Mouse (Mus musculus) MEL (cell line): ENCODE measurements at regions not wholly inside any gene's neighbourhood (a gene's known extent, or its start where the extent isn't known, plus 50 kb on each side); places are given as distances from the start of the nearest gene placed in this dataset.
A peak's percentile ranks its signal among the peaks of the same experiment; 100 is the strongest.

Experiments used
- DNase-seq: peaks from one replicate; pipeline ENCODE4 v3.0.0; 2011; ENCODE audit warnings: low read depth, low spot score
- H3K27ac ChIP-seq: 2 replicates; pipeline ENCODE4 v1.5.1; 2012; ENCODE audit warnings: low read depth, mild to moderate bottlenecking, control low read depth, low read length, moderate library complexity; ENCODE audit not compliant: control insufficient read depth
- H3K27me3 ChIP-seq, 2 experiments: fragments of 150-350 bp in 1 of 2; sonication (generic) in 1 of 2; 2 replicates each; pipeline ENCODE4 v1.6.1; 2012; ENCODE audit warnings: low read length in 2 of 2, mild to moderate bottlenecking in 2 of 2, improper control_type of control experiment in 1 of 2, moderate library complexity in 1 of 2; ENCODE audit not compliant: insufficient read depth in 2 of 2, control insufficient read depth in 1 of 2
- H3K36me3 ChIP-seq, 2 experiments: 2 replicates each; pipeline ENCODE4 v1.6.1; 2012 to 2014; ENCODE audit warnings: low read length in 2 of 2, improper control_type of control experiment in 1 of 2, inconsistent platforms in 1 of 2, mild to moderate bottlenecking in 1 of 2; ENCODE audit not compliant: insufficient read depth in 2 of 2, control insufficient read depth in 1 of 2
- H3K4me1 ChIP-seq, 2 experiments: fragments of 150-350 bp in 1 of 2; sonication (generic) in 1 of 2; 2 replicates each; pipeline ENCODE4 v1.6.1; 2012; ENCODE audit warnings: low read length in 2 of 2, improper control_type of control experiment in 1 of 2, mild to moderate bottlenecking in 1 of 2; ENCODE audit not compliant: insufficient read depth in 2 of 2, control insufficient read depth in 1 of 2
- H3K4me3 ChIP-seq, 2 experiments: fragments of 150-350 bp in 1 of 2; sonication (generic) in 1 of 2; 2 replicates each; pipeline ENCODE4 v1.5.1; 2012; ENCODE audit warnings: low read depth in 2 of 2, low read length in 2 of 2, mild to moderate bottlenecking in 2 of 2, moderate library complexity in 2 of 2, control low read depth in 1 of 2, improper control_type of control experiment in 1 of 2; ENCODE audit not compliant: control insufficient read depth in 1 of 2, insufficient read depth in 1 of 2
- H3K79me2 ChIP-seq: 2 replicates; pipeline ENCODE4 v1.6.1; 2012; ENCODE audit warnings: mild to moderate bottlenecking, low read length, moderate library complexity; ENCODE audit not compliant: control insufficient read depth, poor library complexity, insufficient read depth
- H3K9ac ChIP-seq: 2 replicates; pipeline ENCODE4 v1.6.1; 2012; ENCODE audit warnings: low read depth, mild to moderate bottlenecking, control low read depth, low read length, moderate library complexity; ENCODE audit not compliant: control insufficient read depth, poor library complexity, severe bottlenecking
- H3K9me3 ChIP-seq: fragments of 150-350 bp; sonication (generic); replicated peaks from 2 replicates; pipeline ENCODE4 v1.6.1; 2012; ENCODE audit warnings: mild to moderate bottlenecking, low read length, improper control_type of control experiment, moderate library complexity; ENCODE audit not compliant: insufficient read depth
- BHLHE40 ChIP-seq: IDR thresholded peaks from 2 replicates; pipeline ENCODE4 v1.6.1; 2012; ENCODE audit warnings: low read depth, mild to moderate bottlenecking, inconsistent platforms, low read length, improper control_type of control experiment, borderline replicate concordance
- CHD1 ChIP-seq: IDR thresholded peaks from 2 replicates; pipeline ENCODE4 v1.6.1; 2012; ENCODE audit warnings: low read depth, mild to moderate bottlenecking, inconsistent platforms, low read length, improper control_type of control experiment
- CHD2 ChIP-seq: IDR thresholded peaks from 2 replicates; pipeline ENCODE4 v1.6.1; 2011; ENCODE audit warnings: low read length, improper control_type of control experiment
- CTCF ChIP-seq, 3 experiments: IDR thresholded peaks in 2 of 3; conservative IDR thresholded peaks in 1 of 3; 2 replicates each; pipeline ENCODE4 v1.5.1; 2011 to 2012; ENCODE audit warnings: low read length in 3 of 3, low read depth in 2 of 3, mild to moderate bottlenecking in 2 of 3, improper control_type of control experiment in 1 of 3, inconsistent platforms in 1 of 3, mixed read lengths in 1 of 3, moderate library complexity in 1 of 3; ENCODE audit not compliant: control insufficient read depth in 1 of 3, insufficient read depth in 1 of 3, poor library complexity in 1 of 3, severe bottlenecking in 1 of 3
- E2F4 ChIP-seq: IDR thresholded peaks from 2 replicates; pipeline ENCODE4 v1.6.1; 2011; ENCODE audit warnings: low read depth, low read length, improper control_type of control experiment, borderline replicate concordance
- ETS1 ChIP-seq: IDR thresholded peaks from 2 replicates; pipeline ENCODE4 v1.6.1; 2012; ENCODE audit warnings: low read depth, mild to moderate bottlenecking, inconsistent platforms, low read length, improper control_type of control experiment, moderate library complexity
- GABPA ChIP-seq: IDR thresholded peaks from 2 replicates; pipeline ENCODE4 v1.6.1; 2012; ENCODE audit warnings: low read depth, mild to moderate bottlenecking, inconsistent platforms, low read length, improper control_type of control experiment, moderate library complexity
- GATA1 ChIP-seq: IDR thresholded peaks from 2 replicates; pipeline ENCODE4 v1.6.1; 2011; ENCODE audit warnings: low read depth, low read length, improper control_type of control experiment
- HCFC1 ChIP-seq: IDR thresholded peaks from 2 replicates; pipeline ENCODE4 v1.6.1; 2012; ENCODE audit warnings: low read depth, mild to moderate bottlenecking, inconsistent platforms, low read length, improper control_type of control experiment, moderate library complexity
- JUND ChIP-seq: IDR thresholded peaks from 2 replicates; pipeline ENCODE4 v1.6.1; 2011; ENCODE audit warnings: low read depth, mild to moderate bottlenecking, improper control_type of control experiment, low read length
- KAT2A ChIP-seq: conservative IDR thresholded peaks from 2 replicates; pipeline ENCODE4 v1.6.1; 2012; ENCODE audit warnings: low read depth, low read length, improper control_type of control experiment, inconsistent platforms
- MAFK ChIP-seq: IDR thresholded peaks from 2 replicates; pipeline ENCODE4 v1.6.1; 2011; ENCODE audit warnings: low read depth, mild to moderate bottlenecking, low read length, improper control_type of control experiment, borderline replicate concordance
- MAX ChIP-seq: IDR thresholded peaks from 2 replicates; pipeline ENCODE4 v1.6.1; 2011; ENCODE audit warnings: low read length, improper control_type of control experiment
- MEF2A ChIP-seq: IDR thresholded peaks from 2 replicates; pipeline ENCODE4 v1.6.1; 2014; ENCODE audit warnings: low read depth, mild to moderate bottlenecking, inconsistent platforms, low read length, improper control_type of control experiment; ENCODE audit not compliant: poor library complexity, insufficient replicate concordance, severe bottlenecking; ENCODE audit errors: extremely low read depth
- MYB ChIP-seq: IDR thresholded peaks from 2 replicates; pipeline ENCODE4 v1.6.1; 2011; ENCODE audit warnings: mild to moderate bottlenecking, low read depth, low read length, improper control_type of control experiment
- MYC ChIP-seq: IDR thresholded peaks from 2 replicates; pipeline ENCODE4 v1.6.1; 2011; ENCODE audit warnings: low read depth, mild to moderate bottlenecking, low read length, improper control_type of control experiment, moderate library complexity
- NELFE ChIP-seq: IDR thresholded peaks from 2 replicates; pipeline ENCODE4 v1.6.1; 2011; ENCODE audit warnings: low read depth, low read length, improper control_type of control experiment
- POLR2A ChIP-seq, 2 experiments: IDR thresholded peaks; 2 replicates each; pipeline ENCODE4 v1.6.1; 2011 to 2012; ENCODE audit warnings: low read length in 2 of 2, mild to moderate bottlenecking in 2 of 2, control low read depth in 1 of 2, improper control_type of control experiment in 1 of 2, low read depth in 1 of 2, moderate library complexity in 1 of 2; ENCODE audit not compliant: control insufficient read depth in 1 of 2, insufficient read depth in 1 of 2, poor library complexity in 1 of 2
- POLR2AphosphoS2 ChIP-seq: IDR thresholded peaks from 2 replicates; pipeline ENCODE4 v1.6.1; 2011; ENCODE audit warnings: low read length, improper control_type of control experiment
- POLR2AphosphoS5 ChIP-seq: IDR thresholded peaks from 2 replicates; pipeline ENCODE4 v1.6.1; 2012; ENCODE audit warnings: low read depth, borderline replicate concordance, mild to moderate bottlenecking, inconsistent platforms, low read length, moderate library complexity, mixed read lengths
- RAD21 ChIP-seq: IDR thresholded peaks from 2 replicates; pipeline ENCODE4 v1.6.1; 2011; ENCODE audit warnings: mild to moderate bottlenecking, low read depth, low read length, improper control_type of control experiment
- RCOR1 ChIP-seq: IDR thresholded peaks from 2 replicates; pipeline ENCODE4 v1.6.1; 2012; ENCODE audit warnings: low read depth, mild to moderate bottlenecking, inconsistent platforms, low read length, improper control_type of control experiment
- SIN3A ChIP-seq: IDR thresholded peaks from 2 replicates; pipeline ENCODE4 v1.6.1; 2012; ENCODE audit warnings: low read length, improper control_type of control experiment, inconsistent platforms
- SMC3 ChIP-seq: IDR thresholded peaks from 2 replicates; pipeline ENCODE4 v1.6.1; 2011; ENCODE audit warnings: low read depth, low read length, improper control_type of control experiment
- TAL1 ChIP-seq: IDR thresholded peaks from 2 replicates; pipeline ENCODE4 v1.6.1; 2012; ENCODE audit warnings: mild to moderate bottlenecking, inconsistent platforms, low read length, moderate library complexity, mixed read lengths
- TBP ChIP-seq: IDR thresholded peaks from 2 replicates; pipeline ENCODE4 v1.8.0; 2011; ENCODE audit warnings: low read depth, low read length, improper control_type of control experiment
- TCF12 ChIP-seq: IDR thresholded peaks from 2 replicates; pipeline ENCODE4 v1.6.1; 2014; ENCODE audit warnings: low read depth, mild to moderate bottlenecking, inconsistent platforms, low read length, improper control_type of control experiment, moderate library complexity
- UBTF ChIP-seq: IDR thresholded peaks from 2 replicates; pipeline ENCODE4 v1.6.1; 2012; ENCODE audit warnings: low read depth, mild to moderate bottlenecking, inconsistent platforms, low read length, improper control_type of control experiment, moderate library complexity, borderline replicate concordance; ENCODE audit not compliant: insufficient read depth
- USF1 ChIP-seq: IDR thresholded peaks from 2 replicates; pipeline ENCODE4 v1.6.1; 2014; ENCODE audit warnings: low read depth, mild to moderate bottlenecking, inconsistent platforms, low read length, improper control_type of control experiment, moderate library complexity
- USF2 ChIP-seq, 2 experiments: IDR thresholded peaks; 2 replicates each; pipeline ENCODE4 v1.6.1; 2011 to 2012; ENCODE audit warnings: improper control_type of control experiment in 2 of 2, low read length in 2 of 2, borderline replicate concordance in 1 of 2, inconsistent platforms in 1 of 2, low read depth in 1 of 2, mild to moderate bottlenecking in 1 of 2; ENCODE audit not compliant: insufficient read depth in 1 of 2
- ZC3H11A ChIP-seq: IDR thresholded peaks from 2 replicates; pipeline ENCODE4 v1.6.1; 2012; ENCODE audit warnings: low read depth, mild to moderate bottlenecking, inconsistent platforms, low read length, improper control_type of control experiment
- ZKSCAN1 ChIP-seq: IDR thresholded peaks from 2 replicates; pipeline ENCODE4 v1.6.1; 2012; ENCODE audit warnings: low read depth, mild to moderate bottlenecking, inconsistent platforms, low read length, improper control_type of control experiment, moderate library complexity
- ZMIZ1 ChIP-seq: IDR thresholded peaks from 2 replicates; pipeline ENCODE4 v1.6.1; 2012; ENCODE audit warnings: low read depth, mild to moderate bottlenecking, inconsistent platforms, low read length, improper control_type of control experiment, moderate library complexity
- ZNF384 ChIP-seq: IDR thresholded peaks from 2 replicates; pipeline ENCODE4 v1.6.1; 2012; ENCODE audit warnings: low read depth, mild to moderate bottlenecking, inconsistent platforms, low read length, improper control_type of control experiment

GRCm38 (mm10) chr11:117057451-117057850, 57.5 kb upstream of the Sec14l1 start (continued):
- TF ChIP-seq KAT2A (no peak), ETS1 (no peak), GATA1 (no peak), CHD1 (no peak), NELFE (no peak), TAL1 (no peak), USF2 (IDR thresholded peaks at IDR 0.05; ENCODE audit: borderline replicate concordance in 1 of 2, insufficient read depth in 1 of 2, low read depth in 1 of 2, low read length in 2 of 2) (no peak), BHLHE40 (no peak), ZNF384 (no peak), JUND (no peak), SIN3A (no peak), TCF12 (no peak)

DNA sequence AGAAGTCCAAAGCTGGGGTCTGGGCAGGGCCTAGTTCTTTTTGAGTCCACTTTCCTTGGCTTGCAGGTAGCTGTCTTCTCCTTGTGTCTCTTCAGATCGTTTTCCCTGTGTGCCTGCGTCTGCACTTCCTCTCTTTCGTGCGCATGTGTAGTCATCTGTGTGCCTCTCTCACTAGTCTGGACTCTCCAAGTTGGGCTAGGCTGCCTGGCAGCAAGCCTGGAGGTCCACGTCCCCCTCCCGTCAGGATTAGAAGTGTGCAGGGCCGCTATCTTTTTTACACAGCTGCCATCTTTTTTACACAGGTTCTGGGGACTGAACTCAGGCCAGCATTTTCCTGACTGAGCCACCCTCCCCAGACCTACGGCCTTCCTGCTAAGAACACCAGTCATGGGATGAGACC, 55.8 kb upstream of the Sec14l1 start:
- peak overlapping the region; percentile 38 to 47 for H3K4me3 ChIP-seq
- H3K36me3 ChIP-seq, result peaks cover 0 to 10% of the 10 kb centered on the region in 2 experiments; a peak in 2 of 4 replicates
- no peaks in the 10 kb centered on the region for H3K27me3 ChIP-seq
- H3K9ac ChIP-seq, result peak overlapping the region; percentile 68
- peak; percentile 99 for DNase-seq
- no peaks in the 10 kb centered on the region; the same call in 1 of the 2 replicates for H3K79me2 ChIP-seq
- H3K9me3 ChIP-seq, result no peaks in the 10 kb centered on the region
- H3K4me1 ChIP-seq, result peaks cover 2 to 18% of the 10 kb centered on the region in 2 experiments; a peak in 3 of 4 replicates
- H3K27ac ChIP-seq, result peak overlapping the region; percentile 97
- TF ChIP-seq HCFC1, result peak; percentile 67
- peak; percentile 65; the same call in 1 of the 2 replicates for TF ChIP-seq POLR2AphosphoS2
- TF ChIP-seq RCOR1, result peak; percentile 63; the same call in 1 of the 2 replicates
- no peak for TF ChIP-seq RAD21
- peak; percentile 91 for TF ChIP-seq ETS1
- TF ChIP-seq SMC3, result no peak; the same call in 1 of the 2 replicates
- peak; percentile 67 for TF ChIP-seq TBP
- no peak for TF ChIP-seq GABPA
- TF ChIP-seq USF2 (IDR thresholded peaks at IDR 0.05; ENCODE audit: borderline replicate concordance in 1 of 2, insufficient read depth in 1 of 2, low read depth in 1 of 2, low read length in 2 of 2), result no peak
- TF ChIP-seq TCF12, result peak; percentile 95
- no peak for TF ChIP-seq UBTF
- TF ChIP-seq E2F4, result no peak
- no peak for TF ChIP-seq CHD2
- TF ChIP-seq MAX, result peak; percentile 74
- TF ChIP-seq ZC3H11A, result no peak
- no peak for TF ChIP-seq JUND
- TF ChIP-seq MYC, result peak; percentile 65; the same call in 1 of the 2 replicates
- no peak for TF ChIP-seq CTCF (IDR thresholded peaks at IDR 0.05 in 2 of 3, conservative IDR thresholded peaks at IDR 0.05 in 1 of 3; ENCODE audit: control insufficient read depth in 1 of 3, insufficient read depth in 1 of 3, low read depth in 2 of 3, low read length in 3 of 3, poor library complexity in 1 of 3, severe bottlenecking in 1 of 3)
- peak; percentile 58; the same call in 1 of the 2 replicates for TF ChIP-seq NELFE
- no peak for TF ChIP-seq MAFK
- peak; percentile 78 for TF ChIP-seq GATA1
- TF ChIP-seq ZKSCAN1, result no peak
- no peak for TF ChIP-seq MYB
- TF ChIP-seq ZMIZ1, result no peak; the same call in 1 of the 2 replicates
- peak; percentile 89 for TF ChIP-seq SIN3A
- peak; percentile 33 to 73; a peak in 2 of 4 replicates for TF ChIP-seq POLR2A (IDR thresholded peaks at IDR 0.05; ENCODE audit: control insufficient read depth in 1 of 2, insufficient read depth in 1 of 2, low read depth in 1 of 2, low read length in 2 of 2, poor library complexity in 1 of 2)
- TF ChIP-seq KAT2A, result no peak; the same call in 1 of the 2 replicates
- no peak for TF ChIP-seq POLR2AphosphoS5
- no peak for TF ChIP-seq MEF2A
- 0 out of 2 replicates have a peak, but pooled peaks have one; percentile 14 for TF ChIP-seq USF1
